Mouse (Mus musculus): ENCODE results near the gene B430306N03Rik.
A peak's percentile ranks its signal among the peaks of the same experiment; 100 is the strongest.
"Not testable (repeated sequence)": the region's sequence is repeated elsewhere in the genome, so short reads cannot be mapped to it uniquely, and the experiment has no call there.

Gene B430306N03Rik

DNA sequence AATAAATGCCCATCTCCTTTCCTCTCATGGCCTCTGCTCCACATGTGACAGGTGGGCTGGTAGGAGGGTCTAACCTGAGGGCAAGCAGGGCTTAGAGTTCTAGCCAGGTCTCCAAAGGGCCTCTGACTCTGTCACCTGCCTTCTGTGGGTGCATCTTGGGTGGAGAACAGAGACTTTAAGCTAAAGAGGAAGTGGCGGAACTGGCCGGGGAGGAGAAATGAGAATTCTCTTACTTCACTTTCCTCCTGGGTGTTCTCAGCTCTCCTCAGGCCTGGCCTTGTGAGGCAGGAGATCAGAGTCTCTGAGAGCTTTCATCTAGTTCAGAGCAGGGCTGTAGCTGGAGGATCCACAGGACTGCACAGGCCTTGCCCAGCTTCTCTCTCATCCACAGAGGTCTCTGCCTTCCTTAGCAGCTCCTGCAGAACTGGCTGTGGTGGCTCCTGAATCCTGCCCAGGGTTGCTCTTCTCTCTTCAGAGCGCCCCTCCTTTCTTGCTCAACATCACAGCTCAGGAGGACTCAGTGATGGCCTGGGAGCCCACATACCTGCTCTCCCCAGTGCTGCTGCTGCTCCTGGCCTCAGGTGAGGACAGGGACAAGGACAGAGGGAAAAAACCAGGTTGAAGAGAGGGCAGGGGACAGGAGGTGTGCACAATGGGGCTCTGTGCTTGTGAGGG lies at the start of gene B430306N03Rik:
B430306N03Rik (plus strand) TSS at position 237 of the 675 bp plus-strand sequence.
- DNase-seq, result not testable (repeated sequence)

GRCm38 (mm10) chr17:48266610-48267304 lies 49.2 kb upstream of the B430306N03Rik start:
- no peak for DNase-seq

DNA sequence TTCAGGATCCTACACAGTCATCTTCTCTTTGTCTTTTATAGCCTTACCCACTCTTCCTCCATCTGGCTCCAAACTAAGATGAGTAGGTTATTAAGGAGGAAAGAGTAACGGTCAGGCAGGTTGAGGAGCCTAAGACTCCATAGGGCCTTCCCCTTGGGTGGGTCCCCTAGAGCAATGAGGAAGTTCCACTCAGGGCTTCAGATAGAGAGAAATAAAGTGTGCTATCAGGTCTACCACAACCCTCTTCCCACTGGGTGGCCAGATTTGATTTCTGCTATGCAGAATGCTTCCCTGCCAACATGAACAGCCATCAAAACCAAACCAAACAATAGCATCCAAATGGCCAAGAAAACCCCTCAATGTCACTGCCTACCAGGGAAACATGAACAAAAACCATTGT lies 48.4 kb upstream of the B430306N03Rik start:
- DNase-seq, result no peak

- no peak for DNase-seq
These were observed 47.7 kb upstream of the B430306N03Rik start for GRCm38 (mm10) chr17:48268276-48268675.

- DNase-seq, result no peak
These were observed 46.1 kb upstream of the B430306N03Rik start for GRCm38 (mm10) chr17:48269833-48270232.

DNA sequence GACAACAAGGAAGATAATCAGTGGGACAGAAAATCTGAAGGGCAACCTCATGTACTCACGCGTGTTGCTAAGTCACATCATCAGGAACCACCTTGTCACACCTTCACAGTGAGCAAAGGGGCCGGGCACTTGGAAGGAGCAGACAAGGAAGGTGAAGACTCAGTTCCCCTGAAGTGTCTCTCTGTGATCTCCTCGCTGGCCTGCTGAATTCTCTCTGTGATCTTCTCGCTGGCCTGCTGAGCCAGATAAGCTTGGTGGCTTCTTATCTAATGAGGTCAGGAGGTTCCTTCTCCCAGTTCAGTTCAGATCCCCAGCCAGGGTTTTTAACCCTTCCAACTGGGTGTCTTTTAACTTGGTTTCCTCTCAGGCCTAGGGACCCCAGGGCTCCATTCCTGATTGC lies 43.8 kb upstream of the B430306N03Rik start:
- DNase-seq, result no peak

DNA sequence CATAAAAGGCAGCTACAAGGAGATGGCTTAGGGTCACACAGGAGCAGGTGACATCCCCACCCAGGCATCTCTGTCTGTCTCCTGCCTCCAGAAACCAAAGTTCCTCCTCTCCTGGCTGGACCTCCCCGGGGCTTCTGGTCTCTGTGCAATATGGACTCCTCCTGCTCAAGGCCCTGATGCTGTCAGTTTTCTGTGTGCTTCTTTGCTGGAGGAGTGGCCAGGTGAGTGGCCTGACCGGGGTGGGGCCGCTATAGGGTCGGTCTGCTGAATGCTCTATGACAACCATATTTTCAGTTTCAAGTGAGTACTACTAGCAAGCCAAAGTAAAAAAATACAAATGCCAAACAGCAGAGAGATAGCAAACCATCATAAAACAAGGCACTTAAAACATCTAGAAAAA lies 43.3 kb upstream of the B430306N03Rik start:
- DNase-seq, result no peak

- DNase-seq, result no peak
These were observed 41.8 kb upstream of the B430306N03Rik start for GRCm38 (mm10) chr17:48274098-48274497.

DNA sequence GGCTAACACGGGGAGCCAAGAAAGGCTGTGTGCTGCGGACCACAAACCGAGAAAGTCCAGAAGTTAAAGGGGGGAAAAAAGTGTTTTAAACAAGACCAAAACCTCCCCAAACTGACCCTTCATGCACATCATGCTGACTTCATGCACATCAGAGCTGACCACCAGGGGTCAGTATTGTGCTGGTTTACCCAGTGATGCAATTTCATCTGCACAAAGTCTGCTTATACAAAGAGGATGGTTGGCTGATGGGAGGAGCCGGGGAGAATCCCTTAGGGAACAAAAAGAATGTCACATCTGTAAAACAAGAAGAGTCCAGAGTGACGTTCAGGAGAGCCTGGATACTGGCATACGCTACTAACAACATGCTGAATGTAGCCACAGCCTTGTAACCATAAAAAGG lies 41.1 kb upstream of the B430306N03Rik start:
- DNase-seq, result peak; percentile 71 to 78

GRCm38 (mm10) chr17:48275736-48276135 lies 40.2 kb upstream of the B430306N03Rik start:
- no peak for DNase-seq

DNA sequence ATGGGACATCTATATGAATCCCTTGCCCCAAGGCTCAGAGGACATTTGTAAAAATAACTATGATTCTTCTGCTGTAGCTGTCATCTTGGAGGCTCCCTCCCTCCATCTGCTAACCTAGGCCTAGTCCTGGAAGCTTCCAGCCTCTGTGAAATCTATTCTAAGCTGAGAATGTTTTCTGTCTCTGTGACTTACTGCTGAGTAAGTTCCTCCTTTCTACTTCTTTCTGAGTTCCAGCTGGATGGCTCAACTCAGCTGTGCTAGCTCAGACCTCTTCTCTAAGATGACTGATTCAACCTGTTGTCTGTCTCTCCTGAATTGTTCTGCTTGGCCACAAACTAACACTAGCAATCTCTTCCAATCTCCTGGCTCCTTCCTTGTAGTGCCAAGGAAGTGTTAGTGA lies 37.6 kb upstream of the B430306N03Rik start:
- no peak for DNase-seq

- no peak for DNase-seq
These were observed 36.9 kb upstream of the B430306N03Rik start for GRCm38 (mm10) chr17:48279002-48279401.

DNA sequence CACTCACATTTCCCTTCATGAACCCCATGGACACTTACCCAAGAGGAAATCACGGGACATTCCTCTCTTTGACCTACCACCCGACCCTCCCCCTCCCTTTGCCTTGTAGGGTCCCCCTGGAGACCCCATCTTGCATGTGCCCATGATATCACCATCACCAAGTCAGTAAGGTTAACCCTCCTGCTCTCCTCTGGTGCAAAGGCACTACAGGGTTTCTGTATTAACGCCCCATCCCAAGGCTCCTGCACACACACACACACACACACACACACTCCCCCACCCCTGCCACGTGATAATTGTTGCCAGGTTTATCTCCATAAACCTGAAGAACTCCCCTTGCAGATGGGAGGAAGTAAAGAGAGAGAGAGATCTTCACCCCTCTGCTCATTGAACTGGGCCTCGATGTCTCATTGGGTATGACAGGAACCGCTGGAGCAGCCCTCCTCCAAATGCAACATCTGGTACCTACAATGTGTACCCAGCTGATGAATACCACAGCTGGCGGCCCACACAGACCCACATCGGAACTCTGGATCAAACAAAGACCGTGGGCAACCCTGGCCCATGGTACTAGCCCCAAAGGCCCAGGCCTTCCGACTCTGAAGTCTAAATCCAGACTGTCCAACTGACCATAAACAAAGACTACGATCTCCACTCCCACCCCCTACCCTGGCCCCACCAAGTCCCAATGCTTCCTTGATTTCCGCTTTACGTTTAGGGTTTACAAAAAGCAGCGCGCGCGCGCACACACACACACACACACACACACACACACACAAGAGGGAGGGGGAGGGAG lies 34.8 kb upstream of the B430306N03Rik start:
- DNase-seq, result no peak

- DNase-seq, result no peak
These were observed 34.2 kb upstream of the B430306N03Rik start for GRCm38 (mm10) chr17:48281739-48282085.

- DNase-seq, result no peak
These were observed 29.2 kb upstream of the B430306N03Rik start for GRCm38 (mm10) chr17:48286765-48287164.

DNA sequence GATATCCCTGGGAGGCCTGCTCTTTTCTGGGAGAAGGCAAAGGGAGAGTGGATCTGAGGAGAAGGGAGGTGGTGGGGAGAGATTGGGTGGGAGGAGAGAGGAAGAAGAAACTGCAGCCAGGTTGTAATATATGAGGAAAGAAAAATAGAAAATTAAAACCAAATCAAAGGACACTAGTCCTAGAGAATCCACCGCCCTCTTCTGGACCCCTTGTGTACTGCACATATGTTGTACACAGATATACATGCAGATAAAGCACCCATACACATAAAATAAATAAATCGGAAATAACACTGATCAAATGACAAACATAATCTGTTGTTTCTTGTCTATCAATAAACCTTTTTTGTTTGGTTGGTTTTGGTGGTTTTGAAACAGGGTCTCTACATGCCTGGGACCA lies 28.7 kb upstream of the B430306N03Rik start:
- DNase-seq, result no peak

GRCm38 (mm10) chr17:48293500-48294194 lies 22.3 kb upstream of the B430306N03Rik start:
- DNase-seq, result no peak

DNA sequence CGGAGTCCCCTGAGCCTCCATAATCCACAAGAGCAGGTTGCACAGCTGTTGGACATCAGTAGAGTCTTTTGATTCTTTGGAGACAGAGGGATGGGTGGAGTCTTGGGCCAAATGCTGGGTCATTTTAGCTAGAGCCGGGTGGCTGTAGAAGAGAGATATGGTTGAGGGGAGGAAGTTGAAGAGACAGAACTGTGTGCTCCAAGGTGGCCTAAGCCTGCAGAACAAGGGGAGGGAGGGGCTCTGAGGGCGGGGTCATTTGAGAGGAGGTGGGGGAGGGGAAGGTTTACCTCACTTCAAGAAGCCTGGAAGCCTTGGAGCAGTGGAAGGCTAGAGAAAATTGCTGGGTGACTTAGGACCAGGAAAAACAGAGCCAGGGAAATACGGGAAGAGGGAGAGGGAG lies 16.7 kb upstream of the B430306N03Rik start, which contains the start of gene Treml2:
Treml2 (plus strand) TSS at position 296 of the 400 bp plus-strand sequence.
- no peak for DNase-seq

GRCm38 (mm10) chr17:48299756-48300155 lies 16.2 kb upstream of the B430306N03Rik start:
- DNase-seq, result no peak

GRCm38 (mm10) chr17:48300199-48300598 lies 15.7 kb upstream of the B430306N03Rik start:
- no peak for DNase-seq

GRCm38 (mm10) chr17:48300861-48301260 lies 15.1 kb upstream of the B430306N03Rik start:
- no peak for DNase-seq

GRCm38 (mm10) chr17:48301792-48302191 lies 14.1 kb upstream of the B430306N03Rik start:
- DNase-seq, result no peak

DNA sequence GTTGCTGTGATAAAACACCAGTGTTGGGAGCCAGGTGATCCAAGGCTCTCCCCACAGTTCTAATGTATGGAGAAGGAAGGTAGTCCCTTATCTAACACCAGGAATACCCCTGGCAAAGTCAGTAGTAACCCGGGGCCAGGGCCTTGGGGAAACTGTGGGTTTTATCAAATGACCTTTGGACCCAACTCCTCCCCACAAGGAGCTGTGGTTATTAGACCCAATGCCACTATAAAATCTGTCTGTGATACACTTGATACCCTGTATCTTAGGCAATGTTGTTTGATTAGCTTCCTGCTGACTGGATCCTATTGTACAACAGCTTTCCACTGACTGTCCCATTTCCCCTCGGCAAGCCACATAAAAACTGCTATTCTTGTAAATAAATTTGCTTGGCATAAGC lies 3.8 kb upstream of the B430306N03Rik start:
- DNase-seq, result no peak

All from cerebellum, postnatal 36 days (tissue).